Mouse (Mus musculus): ENCODE measurements around the gene March2. TPM values are rescaled to one million over a fixed set of nuclear protein-coding genes. Genes with fewer than 3 reads are reported as not detected.

Gene March2
- polyA plus RNA-seq, 1 experiment from 2014 or later: 274 TPM

Other genes starting within 250 kb of the March2 start
- gene Adamts10, start 194.5 kb downstream of the March2 start, polyA plus RNA-seq (2015; fragmentation: Nextera tagmentation; extraction: Ambion mirVana): 5.4 and 7.1 TPM in 2 replicates
- gene Myo1f, start 163.0 kb downstream of the March2 start, polyA plus RNA-seq (2015; fragmentation: Nextera tagmentation; extraction: Ambion mirVana): 11.9 and 12.3 TPM in 2 replicates
- 16.9 and 18.2 TPM in 2 replicates for gene Zfp414, start 89.6 kb downstream of the March2 start, polyA plus RNA-seq (2015; fragmentation: Nextera tagmentation; extraction: Ambion mirVana)
- gene Pram1, start 80.6 kb downstream of the March2 start, polyA plus RNA-seq (2015; fragmentation: Nextera tagmentation; extraction: Ambion mirVana): 4.2 and 4.8 TPM in 2 replicates
- gene Hnrnpm, start 31.8 kb downstream of the March2 start, polyA plus RNA-seq (2015; fragmentation: Nextera tagmentation; extraction: Ambion mirVana): 117 and 122 TPM in 2 replicates
- gene Rab11b, start 41.9 kb upstream of the March2 start, polyA plus RNA-seq (2015; fragmentation: Nextera tagmentation; extraction: Ambion mirVana): 111 and 116 TPM in 2 replicates
- 23.0 and 27.6 TPM in 2 replicates for gene Angptl4, start 63.2 kb upstream of the March2 start, polyA plus RNA-seq (2015; fragmentation: Nextera tagmentation; extraction: Ambion mirVana)
- gene Kank3, start 91.8 kb upstream of the March2 start, polyA plus RNA-seq (2015; fragmentation: Nextera tagmentation; extraction: Ambion mirVana): 10.4 and 12.8 TPM in 2 replicates
- gene Rps28, start 105.9 kb upstream of the March2 start, polyA plus RNA-seq (2015; fragmentation: Nextera tagmentation; extraction: Ambion mirVana): 356 and 444 TPM in 2 replicates
- 240 and 251 TPM in 2 replicates for gene Ndufa7, start 105.9 kb upstream of the March2 start, polyA plus RNA-seq (2015; fragmentation: Nextera tagmentation; extraction: Ambion mirVana)
- gene Cd320, start 124.4 kb upstream of the March2 start, polyA plus RNA-seq (2015; fragmentation: Nextera tagmentation; extraction: Ambion mirVana): 14.4 and 14.7 TPM in 2 replicates
- gene Gm7029, start 155.2 kb upstream of the March2 start, polyA plus RNA-seq (2015; fragmentation: Nextera tagmentation; extraction: Ambion mirVana): not detected in 2 replicates
- gene Kifc1, start 172.0 kb upstream of the March2 start, polyA plus RNA-seq (2015; fragmentation: Nextera tagmentation; extraction: Ambion mirVana): 7.5 and 8.3 TPM in 2 replicates
- gene Platr17, start 186.5 kb upstream of the March2 start, polyA plus RNA-seq (2015; fragmentation: Nextera tagmentation; extraction: Ambion mirVana): 0.35 and 0.38 TPM in 2 replicates
- gene Daxx, start 190.7 kb upstream of the March2 start, polyA plus RNA-seq (2015; fragmentation: Nextera tagmentation; extraction: Ambion mirVana): 18.7 and 20.4 TPM in 2 replicates
- 33.3 and 35.7 TPM in 2 replicates for gene Tapbp, start 197.2 kb upstream of the March2 start, polyA plus RNA-seq (2015; fragmentation: Nextera tagmentation; extraction: Ambion mirVana)
- gene Zbtb22, start 197.2 kb upstream of the March2 start, polyA plus RNA-seq (2015; fragmentation: Nextera tagmentation; extraction: Ambion mirVana): 8.2 and 9.8 TPM in 2 replicates
- 8.2 and 10.2 TPM in 2 replicates for gene Rgl2, start 210.9 kb upstream of the March2 start, polyA plus RNA-seq (2015; fragmentation: Nextera tagmentation; extraction: Ambion mirVana)
- gene Pfdn6, start 221.7 kb upstream of the March2 start, polyA plus RNA-seq (2015; fragmentation: Nextera tagmentation; extraction: Ambion mirVana): 89.6 and 96.8 TPM in 2 replicates
- gene Wdr46, start 222.0 kb upstream of the March2 start, polyA plus RNA-seq (2015; fragmentation: Nextera tagmentation; extraction: Ambion mirVana): 18.4 and 19.3 TPM in 2 replicates
- gene B3galt4, start 232.8 kb upstream of the March2 start, polyA plus RNA-seq (2015; fragmentation: Nextera tagmentation; extraction: Ambion mirVana): 2.4 and 2.5 TPM in 2 replicates
- 23.3 and 24.6 TPM in 2 replicates for gene Vps52, start 237.1 kb upstream of the March2 start, polyA plus RNA-seq (2015; fragmentation: Nextera tagmentation; extraction: Ambion mirVana)
- gene Rps18, start 237.3 kb upstream of the March2 start, polyA plus RNA-seq (2015; fragmentation: Nextera tagmentation; extraction: Ambion mirVana): 939 and 1,010 TPM in 2 replicates

All from liver, embryonic 15.5 days (tissue).